Mouse (Mus musculus) c-Kit-positive CD71-negative TER-119-negative erythroid progenitor cells, embryonic 14.5 days (primary cell): ENCODE measurements around the gene Tex264.
"Not testable (repeated sequence)": the region's sequence is repeated elsewhere in the genome, so short reads cannot be mapped to it uniquely, and the experiment has no call there.

ENCODE experiments used
- DNase-seq: peaks from one replicate; pipeline ENCODE4 v3.0.0-alpha.2; 2013; ENCODE audit warnings: low read depth

Gene Tex264

GRCm38 (mm10) chr9:106663200-106663599 lies 22.5 kb downstream of the Tex264 start:
- no peak for DNase-seq

GRCm38 (mm10) chr9:106659935-106660334 lies 25.8 kb downstream of the Tex264 start:
- DNase-seq: no peak

- no peak for DNase-seq
These were observed 26.3 kb downstream of the Tex264 start for GRCm38 (mm10) chr9:106659441-106659840.

- DNase-seq: no peak
These were observed 28.1 kb downstream of the Tex264 start for GRCm38 (mm10) chr9:106657592-106657991.

- no peak for DNase-seq
These were observed 28.9 kb downstream of the Tex264 start for GRCm38 (mm10) chr9:106656820-106657219.

- DNase-seq: peak; percentile 49
These were observed 29.6 kb downstream of the Tex264 start, which contains the start of gene Grm2 for GRCm38 (mm10) chr9:106655884-106656720. Grm2 (minus strand) TSS chr9:106656082.

GRCm38 (mm10) chr9:106652720-106653119 lies 33.0 kb downstream of the Tex264 start:
- no peak for DNase-seq

GRCm38 (mm10) chr9:106647226-106647625 lies 38.5 kb downstream of the Tex264 start:
- no peak for DNase-seq

GRCm38 (mm10) chr9:106645684-106646271 lies 39.9 kb downstream of the Tex264 start:
- no peak for DNase-seq

GRCm38 (mm10) chr9:106643787-106644186 lies 41.9 kb downstream of the Tex264 start:
- peak; percentile 16 for DNase-seq

- peak; percentile 74 for DNase-seq
These were observed 42.6 kb downstream of the Tex264 start for GRCm38 (mm10) chr9:106643128-106643527.

GRCm38 (mm10) chr9:106641346-106641745 lies 44.4 kb downstream of the Tex264 start:
- peak; percentile 18 for DNase-seq

- no peak for DNase-seq
These were observed 47.6 kb downstream of the Tex264 start for GRCm38 (mm10) chr9:106638154-106638553.

GRCm38 (mm10) chr9:106632185-106632584 lies 53.5 kb downstream of the Tex264 start:
- no peak for DNase-seq

- not testable (repeated sequence) for DNase-seq
These were observed 57.9 kb downstream of the Tex264 start for GRCm38 (mm10) chr9:106627796-106628195.

GRCm38 (mm10) chr9:106626282-106626681 lies 59.4 kb downstream of the Tex264 start, which contains the start of gene Iqcf6:
Iqcf6 (plus strand) TSS chr9:106626582.
- no peak for DNase-seq

- DNase-seq: no peak
These were observed 68.2 kb downstream of the Tex264 start for GRCm38 (mm10) chr9:106617496-106617895.

- DNase-seq: no peak
These were observed 69.4 kb downstream of the Tex264 start for GRCm38 (mm10) chr9:106616306-106616705.

- no peak for DNase-seq
These were observed 71.1 kb downstream of the Tex264 start for GRCm38 (mm10) chr9:106614616-106615015.

GRCm38 (mm10) chr9:106613951-106614350 lies 71.8 kb downstream of the Tex264 start:
- DNase-seq: no peak

- no peak for DNase-seq
These were observed 75.0 kb downstream of the Tex264 start for GRCm38 (mm10) chr9:106610727-106611126.
